Mouse (Mus musculus): ENCODE results near the gene R3hdm2.

The R3hdm2 gene

DNA sequence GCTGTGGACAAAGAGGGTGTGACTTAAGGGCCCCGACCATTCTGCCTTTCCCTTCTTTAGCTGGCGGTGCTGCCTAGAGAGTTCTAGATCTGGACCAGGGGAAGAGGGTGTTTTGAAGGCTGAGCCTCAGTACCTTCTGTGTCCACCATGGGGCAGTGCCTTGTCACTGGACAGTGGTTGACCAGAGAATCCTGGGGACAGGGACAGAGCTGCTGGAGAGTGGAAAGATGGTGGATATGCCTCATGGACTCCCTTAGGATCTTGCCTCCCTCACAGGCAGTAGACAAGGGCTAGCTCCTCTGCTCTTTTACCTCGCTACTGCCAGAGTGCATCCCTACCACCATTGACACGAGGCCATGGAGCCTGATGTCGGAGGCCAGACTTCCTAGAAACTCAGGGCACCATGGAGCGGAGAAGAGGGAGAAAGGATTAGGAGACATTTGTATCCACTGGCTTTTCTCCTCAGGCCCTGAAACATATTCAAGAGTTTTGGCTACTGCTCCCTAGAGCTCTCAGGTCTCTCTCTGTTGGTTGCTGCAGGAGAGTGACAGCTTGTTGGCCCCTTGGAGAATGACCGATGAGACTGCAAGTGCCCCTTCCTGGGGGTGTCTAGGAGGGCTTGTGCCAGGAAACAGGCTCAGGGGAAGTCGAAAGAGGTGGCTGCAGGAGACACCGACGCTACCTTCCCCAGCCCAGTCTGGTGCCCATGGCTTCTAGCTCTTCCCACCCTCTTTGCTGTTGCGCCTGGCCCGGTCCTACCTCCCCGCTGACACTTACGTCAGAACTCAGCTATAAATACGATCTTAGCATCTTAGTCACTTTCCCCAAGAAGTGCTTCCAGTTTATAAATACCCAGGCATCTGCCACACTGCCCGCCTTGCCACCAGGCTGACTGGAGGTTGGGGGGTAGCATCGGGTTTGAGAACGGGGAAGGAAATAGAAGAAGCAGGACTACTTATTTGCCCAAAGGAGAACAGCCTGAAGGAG lies 25.9 kb upstream of the R3hdm2 start, which contains the start of gene Inhbe:
Gene Inhbe, minus strand, starts transcription at position 503 of the 987 bp plus-strand sequence.
- no peak for DNase-seq

DNA sequence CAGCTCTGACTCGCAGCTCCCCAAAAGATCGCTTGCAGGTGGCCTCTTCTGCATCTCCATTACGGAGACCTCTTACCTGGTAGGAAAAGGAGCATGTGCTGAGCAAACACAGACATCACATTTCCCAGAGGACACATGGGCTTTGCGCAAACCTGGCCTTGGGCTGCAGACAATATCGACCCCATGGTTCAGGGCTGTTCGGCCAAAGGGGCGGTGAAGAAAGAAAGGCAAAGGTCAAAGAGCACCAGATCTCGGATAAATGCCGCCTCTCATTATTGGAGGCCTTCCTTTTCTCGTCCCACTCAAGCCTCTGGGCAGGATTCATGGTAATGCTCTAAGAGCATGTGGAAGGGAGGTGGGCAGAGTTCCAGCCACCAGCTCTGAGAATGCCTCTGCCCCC lies 24.8 kb upstream of the R3hdm2 start:
- no peak for DNase-seq

DNA sequence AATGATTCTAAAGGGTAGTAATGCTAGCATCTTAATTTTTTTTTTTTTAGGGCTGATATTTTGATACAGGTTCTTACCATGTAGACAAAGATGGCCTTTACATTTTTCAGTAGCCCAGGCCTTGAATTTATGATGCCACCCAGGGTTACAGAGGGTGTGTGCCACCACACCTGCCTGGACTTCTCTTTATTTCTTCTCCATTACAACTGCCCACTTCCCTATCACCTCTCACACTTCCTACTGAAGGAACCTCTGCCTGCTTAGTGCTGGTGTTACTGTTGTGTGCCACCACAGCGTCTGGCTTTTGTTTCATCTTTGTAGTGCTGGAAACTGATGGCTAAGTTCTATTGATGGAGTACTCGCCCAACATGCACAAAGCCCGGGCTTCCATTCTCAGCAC lies 19.4 kb upstream of the R3hdm2 start:
- DNase-seq, result no peak

DNA sequence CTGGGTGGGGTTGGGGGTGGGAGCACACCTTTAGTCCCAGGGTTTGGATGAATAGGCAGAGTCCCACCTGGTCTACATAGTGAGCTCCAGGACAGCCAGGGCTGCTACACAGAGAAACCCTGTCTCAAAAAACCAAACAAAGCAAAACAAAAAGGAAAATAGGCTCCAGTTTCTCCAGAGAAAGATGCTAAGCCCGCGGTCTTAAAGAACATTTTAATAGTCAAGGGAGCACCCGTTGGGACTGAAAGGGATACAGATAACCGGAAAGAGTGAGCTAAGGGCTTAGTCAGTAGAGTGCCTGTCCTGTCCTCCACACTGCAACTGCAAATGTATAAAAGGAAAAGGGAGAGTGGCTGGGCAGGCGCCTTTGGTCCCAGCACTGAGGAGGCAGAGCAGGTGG lies 13.0 kb upstream of the R3hdm2 start:
- no peak for DNase-seq

DNA sequence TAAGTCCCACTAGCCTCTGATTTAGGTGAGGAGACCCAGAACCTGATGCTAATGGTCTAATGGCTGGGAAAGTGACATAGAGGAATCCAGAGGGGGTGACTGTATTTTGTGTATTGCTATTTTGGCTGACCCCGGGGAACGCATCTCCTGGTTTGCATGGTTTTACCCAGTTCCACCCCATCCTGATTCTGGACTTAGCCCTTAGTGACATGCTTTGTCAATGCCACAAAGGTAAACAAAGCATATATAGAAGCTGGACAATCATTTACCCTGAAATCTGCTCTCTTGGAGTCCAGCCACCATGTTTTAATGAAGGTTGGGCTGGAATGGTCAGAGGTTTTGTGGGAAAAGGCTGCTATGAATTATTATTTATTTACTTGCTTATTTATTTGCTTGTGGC lies 11.9 kb upstream of the R3hdm2 start:
- DNase-seq, result no peak

DNA sequence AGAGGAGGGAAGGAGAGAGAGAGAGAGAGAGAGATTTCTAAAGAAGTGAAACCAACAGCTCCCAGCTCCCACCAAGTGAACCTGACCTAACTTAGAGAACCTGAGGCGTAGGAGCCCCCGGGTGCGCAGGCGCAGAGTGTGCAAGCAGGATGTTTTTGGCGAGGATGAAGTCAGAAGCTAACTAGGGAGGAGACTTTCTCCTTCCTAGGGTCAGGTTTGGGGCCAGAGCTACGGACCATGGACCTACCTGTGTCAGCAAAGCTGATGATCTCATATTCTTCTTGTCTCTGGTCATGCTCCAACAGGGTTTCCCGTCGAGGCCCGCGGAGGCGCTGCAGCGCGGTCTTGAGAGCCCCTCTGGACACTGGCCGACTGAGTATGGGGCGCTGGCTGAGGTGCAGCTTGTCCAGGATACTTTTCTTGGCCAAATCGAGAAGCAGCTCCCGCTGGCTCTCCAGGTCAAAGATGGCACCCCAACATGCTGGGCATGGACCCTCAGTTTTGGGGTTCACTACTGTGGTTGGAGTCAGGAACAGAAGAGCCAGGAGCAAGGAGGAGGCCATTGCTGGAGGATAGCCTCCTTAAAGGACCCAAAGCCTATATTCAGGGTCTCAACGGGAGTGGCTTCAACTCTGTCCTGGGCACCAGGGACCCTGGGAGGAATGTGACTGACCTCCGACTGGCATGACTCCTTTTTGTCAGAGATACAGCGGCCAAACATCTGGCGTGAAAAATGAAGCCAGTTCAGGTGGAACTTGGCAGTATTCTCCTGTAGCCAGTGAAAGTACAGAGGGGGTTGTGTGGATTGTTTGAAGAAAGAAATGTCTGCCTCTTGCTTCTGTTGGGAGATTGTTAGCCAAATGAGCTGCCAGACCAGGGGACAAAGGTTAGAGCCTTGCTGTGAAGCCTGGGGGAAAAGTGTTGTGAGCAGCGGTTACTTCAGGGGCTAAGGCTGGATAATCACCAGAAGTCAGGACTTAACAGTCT lies 10.0 kb upstream of the R3hdm2 start, which contains the start of gene Inhbc:
Gene Inhbc, minus strand, starts transcription at position 598 of the 987 bp plus-strand sequence.
- DNase-seq, result no peak

DNA sequence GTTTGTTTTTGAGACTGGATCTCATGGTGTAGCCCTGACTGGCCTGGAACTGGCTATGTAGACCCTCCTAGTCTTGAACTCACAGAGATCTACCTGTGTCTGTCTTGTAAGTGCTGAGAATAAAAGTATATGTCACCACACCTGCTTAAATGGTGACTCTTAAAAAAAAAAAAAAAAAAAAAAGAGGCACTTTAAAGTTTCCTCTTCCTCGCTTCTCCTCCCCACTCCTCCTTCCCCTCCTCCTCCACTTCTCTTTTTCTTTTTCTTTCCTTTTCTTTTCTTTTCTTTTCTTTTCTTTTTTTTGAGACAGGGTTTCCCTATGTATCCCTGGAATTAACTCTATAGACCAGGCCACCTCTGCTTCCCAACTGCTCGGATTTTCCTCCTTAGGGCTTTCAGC lies 9.1 kb upstream of the R3hdm2 start:
- DNase-seq, result no peak

DNA sequence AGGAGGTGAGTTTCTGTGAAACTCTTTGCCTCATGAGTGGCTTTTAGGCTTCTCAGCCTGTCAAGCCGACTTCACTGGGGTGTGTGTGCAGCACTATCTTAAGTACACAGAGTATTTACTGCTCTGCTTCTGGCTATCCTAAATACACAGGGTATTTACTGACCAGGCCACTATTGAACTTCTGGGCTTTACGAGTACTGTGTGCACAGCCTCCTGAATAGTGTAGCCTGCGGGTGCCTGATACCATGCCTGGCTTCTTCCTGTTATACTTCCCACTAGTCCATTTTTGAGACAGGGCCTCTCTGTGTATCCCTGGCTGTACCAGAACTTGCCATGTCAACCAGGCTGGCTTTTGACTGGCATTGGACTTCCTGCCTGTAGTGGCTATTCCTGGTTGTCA lies 2.4 kb upstream of the R3hdm2 start:
- DNase-seq, result no peak

DNA sequence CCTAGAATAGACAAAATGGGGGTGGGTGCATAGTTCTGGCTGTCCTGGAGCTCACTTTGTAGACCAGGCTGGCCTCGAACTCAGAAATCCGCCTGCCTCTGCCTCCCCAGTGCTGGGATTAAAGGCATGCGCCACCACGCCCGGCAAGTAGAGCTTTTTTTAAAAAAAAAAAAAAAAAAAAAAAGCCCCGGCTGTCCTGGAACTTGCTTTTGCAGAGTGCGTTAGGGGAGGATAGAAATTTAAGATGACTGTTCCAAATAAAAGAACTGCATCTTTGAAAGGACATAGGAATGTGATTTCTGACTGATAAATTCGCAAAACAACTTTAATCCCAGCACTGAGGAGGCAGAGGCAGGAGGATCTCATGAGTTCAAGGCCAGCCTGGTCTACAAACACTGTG lies 473 bp upstream of the R3hdm2 start:
- DNase-seq, result no peak

DNA sequence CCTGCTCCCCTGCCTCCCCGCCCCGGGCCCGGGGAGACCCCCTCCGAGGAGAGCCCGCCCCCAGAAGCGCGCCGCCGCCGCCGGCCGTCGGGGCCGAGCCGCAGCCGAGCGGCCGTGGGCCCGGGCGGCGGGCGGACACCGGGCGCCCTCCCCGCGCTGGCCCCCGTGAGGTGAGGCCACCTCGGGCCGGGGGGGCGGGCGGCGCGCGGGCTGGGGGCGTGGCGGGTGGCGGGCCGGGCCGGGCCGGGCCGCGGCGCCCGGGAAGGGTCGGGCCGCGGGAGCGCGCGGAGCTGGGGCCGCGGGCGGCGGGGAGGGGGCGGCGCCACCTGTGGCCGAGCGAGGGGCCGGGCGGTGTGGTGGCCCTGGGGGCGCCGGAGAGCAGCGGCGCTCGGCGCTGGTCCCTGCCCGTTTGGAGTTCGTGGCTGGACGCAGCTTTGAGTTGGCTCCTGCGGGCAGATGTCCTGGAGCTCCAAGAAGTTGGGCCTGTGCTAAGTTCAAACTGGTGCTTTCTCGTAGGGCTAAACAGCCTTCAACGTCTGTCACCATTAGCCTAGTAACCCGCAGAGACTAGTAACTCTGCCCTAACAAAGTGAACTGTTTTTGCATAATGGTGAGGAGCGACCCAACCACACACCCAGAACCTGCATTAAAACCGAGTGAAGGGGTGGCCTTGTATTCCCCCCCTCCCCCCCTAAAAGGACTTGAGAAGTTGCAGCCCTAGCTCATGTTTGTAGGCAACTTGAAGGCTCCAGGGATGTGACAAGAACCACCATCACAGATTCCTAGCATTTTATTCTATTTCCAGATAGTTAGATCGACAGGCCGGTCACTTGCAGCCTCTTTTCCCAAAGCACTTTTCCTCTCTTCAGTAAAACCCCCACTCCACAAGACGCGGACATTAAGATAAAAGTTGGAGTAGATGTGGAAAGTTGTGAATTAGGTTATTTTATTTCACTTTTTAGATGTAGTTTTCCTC lies 928 bp downstream of the R3hdm2 start:
- DNase-seq, result peak; percentile 61

DNA sequence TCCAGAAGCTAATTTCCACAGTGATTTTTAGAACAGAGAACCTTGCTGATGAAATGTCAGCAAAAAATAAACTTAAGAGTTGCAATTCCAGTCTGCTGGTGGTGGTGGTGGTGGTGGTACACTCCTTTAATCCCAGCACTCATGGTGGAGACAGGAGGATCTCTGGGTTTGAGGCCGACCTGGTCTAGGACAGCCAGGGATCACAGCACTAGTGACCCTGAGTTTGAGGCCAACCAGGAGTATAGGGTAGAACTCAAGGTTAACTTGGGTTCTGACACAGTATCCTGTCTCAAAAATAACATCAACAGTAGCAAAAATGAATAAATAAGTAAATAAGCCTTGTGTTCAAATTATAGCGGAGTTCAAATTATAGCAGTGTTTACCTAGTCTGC lies 1.6 kb downstream of the R3hdm2 start:
- no peak for DNase-seq

DNA sequence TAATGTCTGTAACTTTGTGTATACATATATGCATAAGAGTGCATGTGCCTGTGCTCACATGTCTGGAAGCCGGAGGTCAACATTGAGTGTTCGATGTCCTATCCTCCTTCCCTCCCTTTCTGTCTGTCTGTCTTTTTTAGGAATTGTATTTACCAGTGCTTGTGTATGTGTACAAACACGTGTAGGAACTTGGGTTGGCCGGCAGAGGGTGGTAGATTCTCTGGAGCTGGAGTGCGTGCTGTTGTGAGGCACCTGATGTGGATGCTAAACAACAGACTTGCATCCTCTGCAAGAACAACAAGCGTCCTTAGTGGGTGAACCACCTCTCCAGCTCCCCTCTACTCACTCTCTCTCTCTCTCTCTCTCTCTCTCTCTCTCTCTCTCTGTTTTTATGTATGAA lies 11.6 kb downstream of the R3hdm2 start:
- no peak for DNase-seq

DNA sequence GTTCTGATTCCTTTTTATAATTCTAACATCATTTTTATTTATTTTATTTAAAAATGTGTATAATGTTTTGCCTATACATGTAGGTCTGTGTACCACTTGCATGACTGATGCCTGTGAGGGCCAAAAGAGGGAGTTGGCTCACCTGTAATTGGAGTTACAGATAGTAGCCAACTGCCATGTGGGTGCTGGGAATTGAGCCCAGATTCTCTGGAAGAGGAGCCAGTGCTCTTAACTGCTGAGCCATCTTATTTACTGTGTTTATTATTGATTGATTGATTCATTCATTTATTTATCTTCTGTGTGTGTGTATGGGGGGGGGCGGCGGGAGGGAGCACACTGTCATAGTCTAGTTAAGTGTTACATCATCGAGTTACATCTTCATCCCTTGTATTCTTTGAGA lies 24.6 kb downstream of the R3hdm2 start:
- no peak for DNase-seq

DNA sequence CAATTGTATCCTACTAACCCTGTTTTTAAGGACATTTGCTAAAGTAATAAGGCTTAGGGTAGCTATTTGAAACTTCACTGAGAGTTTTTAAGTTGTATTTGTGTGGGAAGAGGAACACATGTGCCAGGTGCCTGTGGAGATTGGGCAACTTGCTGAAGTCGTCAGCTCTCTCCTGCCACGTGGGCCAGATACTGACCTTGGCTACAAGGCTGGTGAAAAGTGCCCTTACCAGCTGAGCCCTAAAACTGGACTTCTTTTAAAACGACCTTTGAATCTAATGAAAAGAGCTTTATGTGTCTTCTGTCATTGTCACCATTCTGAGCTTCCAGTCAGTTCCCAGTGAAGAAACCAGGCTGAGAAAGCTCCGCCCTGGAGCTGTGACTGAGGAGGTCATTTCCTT lies 27.3 kb downstream of the R3hdm2 start:
- DNase-seq, result peak; percentile 37

DNA sequence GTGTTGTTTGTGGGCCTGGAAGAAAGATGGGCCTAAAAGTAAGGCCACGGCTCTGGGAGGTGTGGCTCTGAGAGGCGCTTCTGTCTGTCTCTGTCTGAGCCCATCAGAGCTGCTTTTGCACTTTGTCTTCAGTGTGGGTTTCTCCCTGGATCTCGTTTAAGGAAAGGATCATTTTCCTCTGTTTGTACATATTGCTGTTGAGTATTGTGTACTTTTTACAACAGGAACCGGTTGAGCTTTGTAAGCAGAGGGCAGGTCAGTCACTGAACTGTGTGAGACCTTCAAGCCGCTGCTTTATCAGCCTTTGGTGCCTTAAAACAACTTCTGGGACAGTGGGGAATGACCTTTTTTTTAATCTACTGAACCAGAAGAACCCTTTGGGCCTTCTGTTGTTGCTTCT lies 32.0 kb downstream of the R3hdm2 start:
- no peak for DNase-seq

DNA sequence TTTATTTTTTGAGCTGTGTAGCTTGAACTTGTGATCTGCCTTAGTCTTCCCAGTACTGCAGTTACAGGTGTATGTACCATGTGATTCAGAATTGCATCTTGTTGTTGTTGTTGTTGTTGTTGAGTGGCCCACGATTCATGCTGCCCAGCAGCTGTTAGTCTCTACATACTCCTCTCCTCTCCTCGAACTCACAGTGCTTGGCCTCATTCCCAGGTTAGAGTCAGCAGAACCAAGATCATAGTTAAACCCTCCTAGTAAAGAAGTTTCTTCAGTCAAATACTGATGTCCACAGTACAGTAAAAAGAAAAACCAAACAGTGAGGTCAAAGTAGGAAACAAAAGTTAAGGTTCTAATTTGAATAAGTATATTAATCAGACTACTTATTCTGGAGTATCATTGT lies 32.6 kb downstream of the R3hdm2 start:
- DNase-seq, result no peak

DNA sequence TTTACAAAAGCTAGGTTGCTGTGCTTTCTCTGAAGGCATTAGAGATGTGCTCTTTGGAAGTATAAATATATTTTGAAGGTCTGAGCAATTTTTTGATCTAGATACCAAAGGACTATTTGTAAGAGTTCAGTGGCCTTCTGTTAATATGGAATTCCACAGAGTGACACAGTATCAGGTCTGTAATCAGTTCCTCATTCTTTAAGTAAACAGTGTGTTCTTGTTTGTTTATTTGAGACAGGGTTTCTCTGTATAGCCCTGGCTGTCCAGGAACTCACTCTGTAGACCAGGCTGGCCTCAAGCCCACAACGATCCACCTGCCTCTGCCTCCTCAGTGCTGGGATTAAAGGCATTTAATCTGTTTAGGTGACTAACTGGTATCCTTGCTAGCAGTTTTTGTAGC lies 33.5 kb downstream of the R3hdm2 start:
- peak; percentile 15 for DNase-seq

DNA sequence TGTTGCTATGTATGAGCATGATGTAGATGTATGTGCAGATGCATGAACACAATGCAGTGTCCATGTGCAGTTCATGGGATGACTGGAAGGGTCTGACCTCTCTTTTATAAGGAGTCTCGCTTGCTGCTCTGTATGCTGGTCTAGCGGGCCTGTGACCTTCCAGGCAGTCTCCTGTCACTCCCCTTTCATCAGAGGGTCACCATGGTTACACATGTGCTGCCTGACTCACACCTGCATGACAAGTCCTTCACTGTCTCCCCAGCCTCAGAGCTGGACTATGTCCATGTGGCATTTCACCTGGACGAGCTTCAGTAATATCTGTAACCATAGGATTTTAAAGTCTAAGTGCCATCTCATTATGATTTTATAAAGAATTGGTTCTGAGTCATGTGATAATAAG lies 34.0 kb downstream of the R3hdm2 start:
- DNase-seq, result no peak

DNA sequence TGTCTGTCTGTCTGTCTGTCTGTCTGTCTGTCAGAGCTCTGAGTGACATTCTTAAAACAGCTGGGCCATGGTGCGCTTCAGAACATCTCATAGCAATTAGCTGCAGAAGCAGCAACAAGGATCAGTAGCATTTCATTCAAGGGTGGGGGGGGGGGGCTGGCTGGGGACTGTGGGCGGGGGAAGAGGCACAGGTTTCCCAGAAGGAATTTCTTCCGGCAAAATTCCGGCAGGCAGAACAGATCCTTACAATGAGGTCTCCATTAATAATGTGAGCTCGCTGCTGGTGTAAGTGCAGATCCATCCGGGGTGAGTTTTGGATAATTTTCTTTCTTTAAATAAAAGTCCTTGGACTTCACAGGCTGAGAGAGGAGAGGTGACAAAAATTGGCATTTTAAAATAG lies 40.0 kb downstream of the R3hdm2 start:
- no peak for DNase-seq

DNA sequence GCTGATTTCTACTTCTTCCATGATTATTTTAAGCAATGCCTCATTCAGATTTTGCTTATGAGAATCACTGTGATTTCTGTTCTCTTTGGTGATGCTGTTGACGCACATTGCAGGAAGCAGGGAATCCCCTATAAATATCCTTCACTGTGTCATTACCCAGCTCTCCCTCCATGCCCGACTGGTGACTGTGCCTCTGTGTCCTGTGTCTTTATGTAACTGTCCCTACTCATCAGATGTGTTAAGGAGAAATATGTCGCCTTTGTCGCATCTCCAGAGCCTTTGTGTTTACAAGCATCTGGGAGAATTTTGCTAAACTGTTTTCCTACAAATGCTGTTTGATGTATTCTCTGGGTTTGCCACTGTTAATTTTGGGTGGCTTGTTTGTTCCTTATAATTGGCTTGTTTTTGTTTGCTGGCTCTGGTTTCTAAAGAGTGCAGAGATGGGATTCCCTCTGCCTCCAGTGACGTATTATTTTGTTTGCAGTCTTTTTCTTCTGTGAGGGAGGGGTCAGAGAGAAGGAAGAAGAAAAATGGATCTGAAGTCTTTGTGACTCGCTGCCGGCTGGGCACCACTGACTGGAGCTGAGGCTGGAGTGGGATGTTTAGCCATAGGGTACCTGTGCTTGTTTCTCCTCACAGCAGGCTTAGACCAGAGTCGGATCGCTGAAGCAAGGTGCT lies 40.7 kb downstream of the R3hdm2 start:
- DNase-seq, result no peak

DNA sequence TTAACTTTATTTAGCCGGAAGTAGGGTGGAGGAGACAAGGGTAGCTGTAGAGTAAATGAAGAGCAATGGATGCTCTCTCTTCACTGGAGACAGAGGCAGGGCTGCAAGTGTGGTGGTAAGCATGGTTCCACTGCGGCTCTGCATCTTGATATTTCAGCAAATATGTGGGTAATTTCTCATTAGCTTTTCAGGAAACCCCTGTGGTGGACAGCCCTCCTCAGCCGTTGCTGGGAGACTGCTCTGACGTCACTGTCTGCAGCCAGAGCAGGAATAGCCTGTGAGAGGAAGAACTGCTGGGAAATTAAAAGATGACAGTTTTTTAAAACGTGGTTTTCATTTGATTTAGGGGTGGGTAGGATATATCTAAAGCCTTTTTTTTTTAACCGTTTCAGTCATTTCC lies 41.9 kb downstream of the R3hdm2 start:
- DNase-seq, result peak; percentile 62

DNA sequence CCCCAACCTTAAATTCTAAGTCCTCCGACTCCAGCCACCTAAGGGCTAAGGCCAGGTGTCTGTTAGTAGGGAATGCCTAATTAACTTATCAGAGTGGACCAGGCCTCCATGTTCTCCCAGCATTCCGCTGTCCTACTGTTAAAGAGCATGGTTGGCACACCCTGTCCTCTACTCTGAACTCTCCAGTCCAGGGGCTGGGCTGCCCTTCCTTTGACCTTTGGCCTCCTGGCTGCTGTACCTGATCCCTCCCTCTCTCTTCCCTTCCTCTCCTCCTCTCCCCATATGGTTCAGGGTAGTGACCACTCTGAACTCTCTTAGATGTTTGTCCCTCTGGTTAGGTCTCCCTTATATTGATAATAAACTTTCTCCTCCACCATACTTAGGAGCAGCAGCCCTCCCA lies 45.7 kb downstream of the R3hdm2 start:
- DNase-seq, result no peak

Data from lung, postnatal 36 days (tissue).